Mouse (Mus musculus): Measurements from ENCODE around the gene Snurf.

The Snurf gene

GRCm38 (mm10) chr7:60004606-60005330 is at the start of gene Snurf, which contains the start of gene Gm38393:
Gene Snurf, minus strand, starts transcription at chr7:60005049.
Gene Gm38393, minus strand, starts transcription at chr7:60005064.
- DNase-seq (ENCODE audit: extremely low spot score), result peak; percentile 57

DNA sequence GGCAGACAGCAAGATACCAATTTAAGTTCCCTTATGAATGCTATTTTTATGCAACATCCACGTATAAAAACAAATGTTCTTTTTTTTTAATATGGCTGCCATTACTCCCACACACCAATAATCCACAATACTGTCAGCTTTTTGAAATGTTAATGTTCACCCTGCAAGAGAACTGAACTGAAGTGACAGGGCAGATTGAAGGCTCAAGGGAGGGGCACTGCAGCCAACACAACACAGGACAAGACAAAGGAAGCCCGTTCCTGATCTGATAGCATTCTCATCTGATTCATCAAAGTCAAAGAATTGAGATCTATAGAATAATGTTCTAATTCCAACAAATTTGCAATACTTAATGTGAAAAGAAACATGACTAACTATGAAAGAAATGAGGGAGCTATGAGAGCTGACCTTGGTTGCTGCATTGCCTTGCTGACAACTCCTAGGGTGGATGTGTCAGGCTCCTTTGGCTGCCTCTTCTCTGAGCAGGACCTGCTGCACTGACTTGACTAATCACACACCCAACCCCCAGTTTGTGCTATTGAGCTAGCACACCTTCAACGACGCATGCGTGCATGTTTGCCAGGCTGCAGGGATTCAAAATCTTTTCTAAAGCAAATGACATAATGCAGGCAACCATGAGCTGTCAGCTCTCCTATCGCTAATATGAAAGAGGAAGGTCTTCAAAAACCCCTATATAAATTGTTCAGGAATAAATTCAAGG is 42.8 kb upstream of the Snurf start:
- no peak for DNase-seq (ENCODE audit: extremely low spot score)

DNA sequence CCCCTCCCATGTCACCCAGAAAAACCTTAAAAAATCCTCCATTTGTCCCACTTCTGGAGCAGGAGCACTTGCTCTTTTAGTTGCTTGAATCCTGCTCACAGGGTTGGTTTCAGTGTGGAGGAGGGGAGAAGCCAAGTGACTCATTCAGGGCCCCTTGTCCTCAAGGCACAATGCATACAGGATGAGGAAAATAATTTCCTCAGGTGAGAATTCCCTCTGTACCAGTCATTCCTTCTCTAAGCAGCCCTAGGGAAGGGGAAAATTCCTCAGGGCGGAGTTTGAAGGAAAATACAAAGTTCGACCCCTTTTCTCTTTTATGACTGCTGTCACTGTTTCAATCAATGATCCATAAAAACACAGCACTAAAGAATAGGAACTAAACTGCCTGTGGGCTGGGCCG is 8.3 kb upstream of the Snurf start:
- DNase-seq (ENCODE audit: extremely low spot score), result no peak

- DNase-seq (ENCODE audit: extremely low spot score), result no peak
Measured at GRCm38 (mm10) chr7:60007727-60008360, 3.0 kb upstream of the Snurf start.

- DNase-seq (ENCODE audit: extremely low spot score), result no peak
Measured at GRCm38 (mm10) chr7:60006262-60006661, 1.4 kb upstream of the Snurf start.

GRCm38 (mm10) chr7:60003921-60004605 is 786 bp downstream of the Snurf start:
- peak; percentile 65 for DNase-seq (ENCODE audit: extremely low spot score)

GRCm38 (mm10) chr7:60003006-60003865 is 1.6 kb downstream of the Snurf start:
- DNase-seq (ENCODE audit: extremely low spot score), result peak; percentile 24

DNA sequence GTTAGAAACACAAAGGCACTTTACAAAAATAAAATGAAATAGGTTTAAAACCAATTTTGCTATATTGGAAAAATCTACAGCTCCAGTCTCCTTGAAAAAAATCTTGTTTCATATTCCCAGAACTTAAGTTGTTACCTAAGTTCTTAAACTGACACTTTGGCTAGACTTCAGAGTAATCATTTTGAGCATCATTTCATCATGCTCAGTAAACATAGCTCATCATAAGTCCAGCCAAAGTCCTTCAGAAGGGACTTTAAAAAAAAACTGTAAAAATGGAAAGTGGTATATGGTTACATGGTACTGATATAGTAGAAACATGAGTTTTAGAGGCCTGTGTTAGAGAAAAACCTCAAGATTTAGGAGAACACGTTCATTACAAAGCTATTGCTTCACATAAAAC is 26.2 kb downstream of the Snurf start:
- DNase-seq (ENCODE audit: extremely low spot score), result no peak
